Mouse (Mus musculus) C2C12 (cell line): ENCODE measurements around the gene Rpl9.

Experiments used
- CEBPB ChIP-seq: IDR thresholded peaks from one replicate; pipeline ENCODE4 v1.6.1; 2011; ENCODE audit warnings: low read depth, mild to moderate bottlenecking, control low read depth, moderate library complexity
- CTCF ChIP-seq: IDR thresholded peaks from one replicate; pipeline ENCODE4 v1.5.1; 2011; ENCODE audit not compliant: control insufficient read depth, insufficient read depth, insufficient read length
- FOSL1 ChIP-seq: IDR thresholded peaks from one replicate; pipeline ENCODE4 v1.8.0; 2011; ENCODE audit warnings: mild to moderate bottlenecking, low read length; ENCODE audit not compliant: poor library complexity, insufficient read depth, severe bottlenecking
- MAX ChIP-seq: IDR thresholded peaks from one replicate; pipeline ENCODE4 v1.6.1; 2011; ENCODE audit warnings: mild to moderate bottlenecking, control low read depth
- MYOD1 ChIP-seq: IDR thresholded peaks from one replicate; pipeline ENCODE4 v1.6.1; 2011; ENCODE audit warnings: low read depth; ENCODE audit not compliant: control insufficient read depth, insufficient read length
- MYOG ChIP-seq: IDR thresholded peaks from one replicate; pipeline ENCODE4 v1.6.1; 2011; ENCODE audit not compliant: control insufficient read depth, insufficient read length; ENCODE audit errors: extremely low read depth
- USF1 ChIP-seq: IDR thresholded peaks from one replicate; pipeline ENCODE4 v1.6.1; 2011; ENCODE audit warnings: low read depth, mild to moderate bottlenecking, control low read depth, moderate library complexity

GRCm38 (mm10) chr5:65387008-65387867 lies 4.0 kb downstream of the Rpl9 start:
- TF ChIP-seq CTCF: no peak
- TF ChIP-seq USF1: no peak
- TF ChIP-seq MYOG: no peak
- no peak for TF ChIP-seq MAX
- TF ChIP-seq FOSL1: no peak
- TF ChIP-seq CEBPB: no peak
- no peak for TF ChIP-seq MYOD1
